Mouse (Mus musculus) G1E-ER4 (cell line): Measurements from ENCODE around the gene Vdr. TPM values are rescaled to one million over a fixed set of nuclear protein-coding genes. Genes with fewer than 3 reads are reported as not detected.

Source experiments
- GATA1 ChIP-seq: IDR thresholded peaks from one replicate; pipeline ENCODE4 v1.8.0; 2012; ENCODE audit warnings: low read length, inconsistent platforms
- polyA plus RNA-seq: library from polyadenylated mRNA; stranded (reverse); fragments of >175 nt; gene quantifications from 2 replicates; pipeline ENCODE4 v1.2.3, GENCODE M21; 2012

Gene Vdr
- polyA plus RNA-seq, 1 experiment, result not detected

DNA sequence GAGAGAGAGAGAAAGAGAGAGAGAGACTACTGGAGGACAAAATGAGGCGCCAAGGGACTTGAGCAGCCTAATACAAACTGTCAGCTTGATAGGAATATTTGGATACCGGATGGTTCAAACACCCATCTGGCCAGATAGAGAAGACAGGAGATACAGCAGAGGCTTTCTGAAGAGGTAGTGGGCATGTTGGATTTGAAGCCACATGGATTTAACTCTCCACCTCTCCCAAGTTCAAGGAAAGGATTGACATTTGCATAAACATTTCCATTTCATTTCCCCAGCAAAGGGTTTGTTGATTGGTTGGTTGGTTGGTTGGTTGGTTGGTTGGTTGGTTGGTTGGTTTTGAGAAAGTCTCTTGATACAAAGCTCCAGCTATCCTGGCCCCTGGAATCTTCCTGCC is 62.6 kb downstream of the Vdr start:
- TF ChIP-seq GATA1, result no peak

- TF ChIP-seq GATA1, result no peak
Measured at GRCm38 (mm10) chr15:97847285-97847684, 63.1 kb downstream of the Vdr start.

GRCm38 (mm10) chr15:97846121-97846882 is 64.1 kb downstream of the Vdr start:
- no peak for TF ChIP-seq GATA1

DNA sequence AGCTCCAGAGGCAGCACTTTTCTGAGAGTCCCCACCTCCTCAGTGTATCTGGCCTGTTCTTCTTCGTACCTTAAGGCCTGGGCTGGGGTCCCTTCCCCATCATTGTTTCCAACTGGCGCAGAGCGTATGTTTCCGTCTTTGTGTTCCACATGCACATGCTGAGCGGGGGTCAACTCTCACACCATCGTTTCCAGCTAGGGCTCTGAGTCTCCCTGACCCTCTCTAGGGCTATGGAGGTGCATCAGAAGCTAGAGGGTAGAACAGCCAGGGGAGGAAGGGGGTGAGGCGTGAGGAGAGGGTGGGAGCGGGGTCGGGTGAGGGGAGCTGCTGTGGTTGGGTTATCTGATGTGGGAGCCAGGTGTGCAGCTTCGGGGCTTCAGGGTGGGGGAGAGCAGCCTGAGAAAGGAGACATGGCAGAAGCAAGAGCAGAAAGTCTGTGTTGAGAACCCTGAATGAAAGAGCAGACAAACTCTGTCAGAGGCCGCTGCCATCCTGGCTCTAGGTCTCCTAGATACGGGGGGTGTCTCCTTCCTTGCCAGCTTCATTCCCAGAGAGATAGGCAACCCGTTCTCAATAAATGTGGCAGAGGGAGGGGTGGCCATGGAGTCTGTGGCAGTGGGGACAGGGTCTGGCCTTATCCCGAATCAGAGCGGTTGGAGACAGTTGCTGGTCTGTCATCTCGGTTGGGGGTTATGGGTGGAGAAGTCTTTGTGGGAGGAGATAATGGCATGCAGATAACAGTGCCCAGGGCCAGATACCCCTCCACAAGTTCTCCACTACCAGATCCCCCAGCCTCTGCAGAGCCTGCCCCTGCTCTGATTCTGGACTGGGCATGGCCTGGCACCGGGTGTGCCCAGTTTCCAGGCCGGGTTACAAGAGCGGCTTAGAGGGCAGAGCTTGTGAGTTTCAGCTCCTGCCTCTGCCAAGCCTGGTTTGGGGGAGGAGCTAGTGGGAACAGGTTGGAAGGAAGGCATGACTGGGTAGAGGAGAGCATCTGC is 66.1 kb downstream of the Vdr start, which contains the start of gene Hdac7:
TSS of gene Hdac7 (minus strand) at position 466 of the 998 bp plus-strand sequence.
- TF ChIP-seq GATA1, result peak; percentile 68

- no peak for TF ChIP-seq GATA1
Measured at GRCm38 (mm10) chr15:97843247-97843651, 67.2 kb downstream of the Vdr start.

DNA sequence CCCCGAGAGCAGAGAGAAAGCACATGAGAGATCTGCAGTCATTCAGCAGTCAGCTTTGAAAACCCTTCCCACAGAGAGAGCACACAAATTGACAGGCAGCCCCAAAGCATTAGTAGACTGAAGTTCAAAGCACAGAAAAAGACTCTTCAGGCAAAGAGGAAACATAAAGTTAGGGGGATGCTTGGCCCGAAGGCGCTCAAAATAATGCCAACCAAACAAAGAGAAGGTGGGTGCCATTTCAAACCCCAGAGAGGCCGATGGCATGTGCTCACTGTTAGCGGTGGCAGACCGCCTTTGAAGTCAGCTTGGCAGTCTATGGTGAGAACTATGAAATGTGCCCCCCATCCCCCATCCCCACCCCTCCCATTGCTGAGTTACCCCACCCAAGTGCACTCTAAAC is 68.4 kb downstream of the Vdr start:
- no peak for TF ChIP-seq GATA1

- no peak for TF ChIP-seq GATA1
Measured at GRCm38 (mm10) chr15:97841383-97841782, 69.0 kb downstream of the Vdr start.

GRCm38 (mm10) chr15:97840781-97841180 is 69.6 kb downstream of the Vdr start:
- TF ChIP-seq GATA1, result no peak

GRCm38 (mm10) chr15:97839991-97840455 is 70.4 kb downstream of the Vdr start:
- no peak for TF ChIP-seq GATA1

DNA sequence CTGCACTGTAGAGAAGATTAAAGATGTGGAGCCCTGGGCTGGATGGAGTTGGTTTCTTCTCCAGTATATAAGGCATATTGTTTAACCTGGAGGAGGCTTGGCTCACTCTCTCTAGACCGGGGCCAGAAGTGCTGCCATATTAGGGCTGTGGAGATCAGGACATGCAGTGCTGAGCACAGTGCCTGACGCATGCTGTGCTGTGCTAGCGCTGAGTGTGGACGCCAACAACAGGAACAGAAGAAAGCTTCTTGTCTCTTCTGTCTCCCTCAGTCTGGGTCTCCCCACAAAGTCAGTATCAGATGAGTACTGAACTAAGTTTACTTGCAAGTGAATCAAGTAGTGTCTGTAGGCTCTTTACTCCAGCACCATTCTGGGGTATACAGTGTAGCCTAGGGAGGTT is 71.0 kb downstream of the Vdr start:
- no peak for TF ChIP-seq GATA1

GRCm38 (mm10) chr15:97839012-97839411 is 71.4 kb downstream of the Vdr start:
- no peak for TF ChIP-seq GATA1

- TF ChIP-seq GATA1, result no peak
Measured at GRCm38 (mm10) chr15:97838395-97838794, 72.0 kb downstream of the Vdr start.

DNA sequence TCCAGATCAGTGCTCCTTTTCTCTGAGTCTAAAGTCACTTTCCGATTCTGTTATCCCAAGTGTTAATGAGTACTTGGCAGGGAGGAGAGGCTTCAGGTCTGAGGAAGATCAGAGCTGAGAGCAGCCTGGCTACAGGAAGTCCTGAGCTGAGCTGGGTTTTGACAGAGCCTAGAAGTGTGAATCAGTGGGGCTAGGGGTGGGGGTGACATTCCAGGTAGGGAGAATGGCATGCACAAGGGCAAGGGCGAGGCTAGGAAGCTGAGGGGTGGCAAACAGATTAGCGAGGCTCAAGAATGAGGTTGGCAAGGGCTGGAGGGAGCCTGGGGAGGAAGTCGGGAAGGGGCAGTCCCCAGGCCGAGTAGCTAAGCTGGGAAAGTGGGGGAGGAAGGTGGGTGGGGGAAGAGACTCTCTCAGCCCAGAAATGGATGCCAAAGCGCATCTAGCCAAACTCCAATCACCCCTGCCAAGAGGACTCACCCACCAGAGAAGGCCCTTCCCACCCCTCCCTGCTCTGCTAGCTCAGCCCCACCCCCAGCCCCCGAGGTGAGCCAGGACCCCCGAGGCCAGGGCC is 72.9 kb downstream of the Vdr start:
- no peak for TF ChIP-seq GATA1

- TF ChIP-seq GATA1, result no peak
Measured at GRCm38 (mm10) chr15:97836894-97837247, 73.6 kb downstream of the Vdr start.

GRCm38 (mm10) chr15:97836153-97836893 is 74.1 kb downstream of the Vdr start:
- no peak for TF ChIP-seq GATA1
